Mouse (Mus musculus) megakaryocyte, embryonic 14.5 days (primary cell): ENCODE results near the gene Sorcs2.

Experiments used
- FLI1 ChIP-seq: IDR thresholded peaks from 2 replicates; pipeline ENCODE4 v1.6.1; 2012; ENCODE audit warnings: low read length, inconsistent platforms, mixed read lengths
- GATA1 ChIP-seq: IDR thresholded peaks from 3 replicates; pipeline ENCODE4 v1.6.1; 2012; ENCODE audit warnings: mixed read lengths, low read length, inconsistent platforms, borderline replicate concordance

DNA sequence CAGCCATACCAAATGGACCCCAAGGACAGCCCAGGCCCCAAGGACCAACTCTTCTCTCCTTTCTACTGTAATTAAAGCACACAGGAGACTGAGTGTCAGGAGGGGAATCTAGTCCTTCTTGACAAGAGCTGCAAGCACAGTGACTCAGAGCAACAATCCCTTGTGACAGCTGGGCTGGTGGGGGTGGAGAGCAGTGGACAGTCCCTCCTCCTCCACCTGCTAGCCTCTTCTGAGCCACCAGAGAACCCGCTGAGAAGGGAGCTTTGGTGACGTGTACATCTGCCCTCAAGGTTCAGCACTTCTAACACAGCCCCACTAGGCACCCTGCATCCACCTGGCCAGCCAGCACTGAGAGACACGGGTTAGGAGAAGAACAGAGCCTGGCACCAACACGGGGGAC, 96.8 kb downstream of the Sorcs2 start:
- TF ChIP-seq GATA1 (no peak), FLI1 (no peak)
